Mouse (Mus musculus): ENCODE measurements around the gene C1qtnf9. TPM values are rescaled to one million over a fixed set of nuclear protein-coding genes. Genes with fewer than 3 reads are reported as not detected.
A peak's percentile ranks its signal among the peaks of the same experiment; 100 is the strongest.

The C1qtnf9 gene
- polyA plus RNA-seq, 1 experiment from 2014 or later = not detected

DNA sequence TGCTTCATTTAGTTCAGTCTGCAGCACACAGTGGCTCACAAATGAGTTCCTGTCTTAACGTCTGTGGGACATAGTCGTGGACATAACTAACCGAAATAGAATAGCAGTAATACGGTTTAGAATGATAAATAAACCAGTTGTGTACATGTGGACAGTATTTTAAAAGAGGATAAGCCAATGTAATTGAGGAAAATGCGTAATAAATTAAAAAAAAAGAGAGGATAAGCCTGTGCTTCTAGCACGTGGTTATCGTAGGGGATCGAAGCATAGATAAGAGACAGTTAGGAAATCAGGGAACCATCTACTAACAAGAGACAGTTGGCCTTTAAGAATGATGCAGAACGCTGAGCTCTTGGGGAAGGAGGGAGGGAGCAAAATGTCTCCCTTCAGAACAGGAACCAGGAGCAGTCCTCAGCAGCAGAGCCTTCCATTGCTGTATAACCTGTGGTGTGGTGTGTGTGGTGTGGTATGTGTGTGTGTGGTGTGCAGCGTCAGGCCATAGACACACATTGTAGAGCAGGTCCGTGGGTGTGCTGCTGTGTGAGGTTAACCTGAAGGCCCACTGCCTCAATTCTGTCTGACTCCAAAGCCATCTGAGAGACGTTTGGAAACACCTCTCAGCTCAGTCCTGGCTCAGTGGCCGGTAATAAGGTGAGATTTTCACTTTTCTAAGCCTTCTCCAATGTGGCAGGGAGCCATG, 31.9 kb upstream of the C1qtnf9 start:
- Histone ChIP-seq H3K4me3 (ENCODE audit: low read length) (no peak overlapping the region), H3K27ac (ENCODE audit: low read depth, low read length) (peak overlapping the region; percentile 85), H3K27me3 (ENCODE audit: control insufficient read depth, insufficient read depth, low read length) (no peaks in the 10 kb centered on the region), H3K9ac (ENCODE audit: low read depth, low read length) (no peak overlapping the region), H3K36me3 (ENCODE audit: control insufficient read depth, insufficient read depth, low read length) (no peaks in the 10 kb centered on the region), H3K9me3 (ENCODE audit: control insufficient read depth, low read length) (no peaks in the 10 kb centered on the region), H3K4me1 (ENCODE audit: control insufficient read depth, insufficient read depth, low read length) (peaks cover 41% of the 10 kb centered on the region), H3K4me2 (replicated peaks; ENCODE audit: low read depth, low read length) (no peak overlapping the region)
- ATAC-seq (ENCODE audit: low FRiP score, low TSS enrichment) = no peak
- 59% methylated on average over 13 of the region's 13 CpGs for WGBS

GRCm38 (mm10) chr14:60736591-60737192, 31.2 kb upstream of the C1qtnf9 start:
- Histone ChIP-seq H3K27ac (ENCODE audit: low read depth, low read length) (peak overlapping the region; percentile 85), H3K9me3 (ENCODE audit: control insufficient read depth, low read length) (no peaks in the 10 kb centered on the region), H3K4me3 (ENCODE audit: low read length) (no peak overlapping the region), H3K4me1 (ENCODE audit: control insufficient read depth, insufficient read depth, low read length) (peaks cover 48% of the 10 kb centered on the region), H3K36me3 (ENCODE audit: control insufficient read depth, insufficient read depth, low read length) (no peaks in the 10 kb centered on the region), H3K9ac (ENCODE audit: low read depth, low read length) (no peak overlapping the region), H3K27me3 (ENCODE audit: control insufficient read depth, insufficient read depth, low read length) (no peaks in the 10 kb centered on the region), H3K4me2 (replicated peaks; ENCODE audit: low read depth, low read length) (peak overlapping the region; percentile 17; the same call in 1 of the 2 replicates)
- ATAC-seq (ENCODE audit: low FRiP score, low TSS enrichment) = peak; percentile 78
- 9% methylated on average over 4 of the region's 4 CpGs for WGBS

GRCm38 (mm10) chr14:60737202-60737611, 30.7 kb upstream of the C1qtnf9 start:
- WGBS = 26% methylated on average over 7 of the region's 7 CpGs
- peak overlapping the region; percentile 85 for H3K27ac ChIP-seq (ENCODE audit: low read depth, low read length)
- no peaks in the 10 kb centered on the region for H3K36me3 ChIP-seq (ENCODE audit: control insufficient read depth, insufficient read depth, low read length)
- H3K4me3 ChIP-seq (ENCODE audit: low read length) = no peak overlapping the region
- H3K4me1 ChIP-seq (ENCODE audit: control insufficient read depth, insufficient read depth, low read length) = peaks cover 48% of the 10 kb centered on the region
- ATAC-seq (ENCODE audit: low FRiP score, low TSS enrichment) = 0 out of 2 replicates have a peak, but pooled peaks have one; percentile 8
- no peak overlapping the region for H3K4me2 ChIP-seq (replicated peaks; ENCODE audit: low read depth, low read length)
- H3K9ac ChIP-seq (ENCODE audit: low read depth, low read length) = no peak overlapping the region
- no peaks in the 10 kb centered on the region for H3K9me3 ChIP-seq (ENCODE audit: control insufficient read depth, low read length)
- H3K27me3 ChIP-seq (ENCODE audit: control insufficient read depth, insufficient read depth, low read length) = no peaks in the 10 kb centered on the region

DNA sequence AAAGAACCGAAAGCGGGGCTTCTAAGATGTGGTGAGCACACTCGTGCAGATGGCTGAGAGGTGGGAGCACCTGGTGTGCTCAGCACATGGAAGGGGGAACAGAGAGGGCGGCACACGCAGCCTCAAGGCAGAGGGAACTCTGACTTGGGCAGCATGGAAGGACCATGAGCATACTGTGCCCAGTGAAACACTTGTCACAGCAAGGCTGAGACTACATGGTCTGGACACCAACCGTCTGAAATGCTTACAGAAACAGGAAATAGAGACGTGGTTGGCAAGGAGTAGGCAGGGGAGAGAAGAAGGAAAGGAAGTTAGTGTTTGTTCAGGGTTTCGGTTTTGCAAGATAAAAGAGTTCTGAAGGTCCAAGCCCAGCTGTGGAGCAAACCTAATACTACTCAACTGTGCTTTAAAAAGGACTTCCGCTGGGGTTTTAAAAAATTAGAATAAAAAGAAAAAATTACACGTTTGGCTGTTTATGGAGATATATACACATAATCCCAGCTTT, 29.4 kb upstream of the C1qtnf9 start:
- WGBS = 57% methylated on average over 10 of the region's 10 CpGs
- peaks cover 39% of the 10 kb centered on the region for H3K4me1 ChIP-seq (ENCODE audit: control insufficient read depth, insufficient read depth, low read length)

GRCm38 (mm10) chr14:60739155-60739554, 28.8 kb upstream of the C1qtnf9 start:
- no peak overlapping the region for H3K27ac ChIP-seq (ENCODE audit: low read depth, low read length)
- 20% methylated on average over 7 of the region's 9 CpGs for WGBS
- no peak overlapping the region for H3K4me2 ChIP-seq (replicated peaks; ENCODE audit: low read depth, low read length)
- no peaks in the 10 kb centered on the region for H3K9me3 ChIP-seq (ENCODE audit: control insufficient read depth, low read length)
- H3K4me1 ChIP-seq (ENCODE audit: control insufficient read depth, insufficient read depth, low read length) = peaks cover 36% of the 10 kb centered on the region
- H3K27me3 ChIP-seq (ENCODE audit: control insufficient read depth, insufficient read depth, low read length) = no peaks in the 10 kb centered on the region
- no peak overlapping the region for H3K9ac ChIP-seq (ENCODE audit: low read depth, low read length)
- no peak overlapping the region for H3K4me3 ChIP-seq (ENCODE audit: low read length)
- ATAC-seq (ENCODE audit: low FRiP score, low TSS enrichment) = no peak
- 0 out of 2 replicates have a peak, but pooled peaks cover 2% of the 10 kb centered on the region for H3K36me3 ChIP-seq (ENCODE audit: control insufficient read depth, insufficient read depth, low read length)

More for the DNA sequence above, 29.4 kb upstream of the C1qtnf9 start:
- no peak overlapping the region; the same call in 1 of the 2 replicates for H3K27ac ChIP-seq (ENCODE audit: low read depth, low read length)
- no peak overlapping the region for H3K4me3 ChIP-seq (ENCODE audit: low read length)
- no peaks in the 10 kb centered on the region for H3K27me3 ChIP-seq (ENCODE audit: control insufficient read depth, insufficient read depth, low read length)
- no peaks in the 10 kb centered on the region for H3K9me3 ChIP-seq (ENCODE audit: control insufficient read depth, low read length)
- no peak overlapping the region for H3K4me2 ChIP-seq (replicated peaks; ENCODE audit: low read depth, low read length)
- ATAC-seq (ENCODE audit: low FRiP score, low TSS enrichment) = no peak
- no peak overlapping the region for H3K9ac ChIP-seq (ENCODE audit: low read depth, low read length)
- H3K36me3 ChIP-seq (ENCODE audit: control insufficient read depth, insufficient read depth, low read length) = 0 out of 2 replicates have a peak, but pooled peaks cover 2% of the 10 kb centered on the region

GRCm38 (mm10) chr14:60739616-60740015, 28.3 kb upstream of the C1qtnf9 start:
- Histone ChIP-seq H3K4me1 (ENCODE audit: control insufficient read depth, insufficient read depth, low read length) (peaks cover 36% of the 10 kb centered on the region), H3K27me3 (ENCODE audit: control insufficient read depth, insufficient read depth, low read length) (no peaks in the 10 kb centered on the region), H3K9me3 (ENCODE audit: control insufficient read depth, low read length) (no peaks in the 10 kb centered on the region), H3K36me3 (ENCODE audit: control insufficient read depth, insufficient read depth, low read length) (0 out of 2 replicates have a peak, but pooled peaks cover 2% of the 10 kb centered on the region), H3K9ac (ENCODE audit: low read depth, low read length) (no peak overlapping the region), H3K4me3 (ENCODE audit: low read length) (no peak overlapping the region), H3K27ac (ENCODE audit: low read depth, low read length) (0 out of 2 replicates have a peak overlapping the region, but pooled peaks have one; percentile 38), H3K4me2 (replicated peaks; ENCODE audit: low read depth, low read length) (no peak overlapping the region)
- WGBS = 77% methylated on average over 12 of the region's 12 CpGs
- no peak for ATAC-seq (ENCODE audit: low FRiP score, low TSS enrichment)

DNA sequence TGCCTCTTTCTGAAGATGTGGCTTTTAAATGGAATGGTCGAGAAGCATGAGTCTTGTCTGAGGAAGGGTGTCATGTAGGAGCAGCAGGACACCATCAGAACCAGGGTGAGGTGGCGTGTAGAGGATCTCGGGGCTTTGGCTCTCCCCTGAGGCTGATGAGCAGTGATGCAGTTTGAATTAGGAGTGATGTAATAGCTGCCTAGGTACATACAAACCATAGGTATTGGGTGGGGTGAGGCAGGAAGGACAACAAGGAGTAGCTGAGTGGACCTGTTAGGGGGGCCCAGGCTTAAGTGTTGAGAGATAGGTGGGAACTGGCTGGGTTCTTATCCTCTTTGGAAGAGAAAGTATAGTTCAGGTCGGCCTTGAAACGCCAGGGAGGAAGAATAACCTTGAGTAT, 27.4 kb upstream of the C1qtnf9 start:
- H3K27ac ChIP-seq (ENCODE audit: low read depth, low read length) = 0 out of 2 replicates have a peak overlapping the region, but pooled peaks have one; percentile 48
- ATAC-seq (ENCODE audit: low FRiP score, low TSS enrichment) = no peak
- peaks cover 4% of the 10 kb centered on the region; the same call in 1 of the 2 replicates for H3K36me3 ChIP-seq (ENCODE audit: control insufficient read depth, insufficient read depth, low read length)
- H3K4me2 ChIP-seq (replicated peaks; ENCODE audit: low read depth, low read length) = no peak overlapping the region
- no peak overlapping the region for H3K9ac ChIP-seq (ENCODE audit: low read depth, low read length)
- peaks cover 36% of the 10 kb centered on the region for H3K4me1 ChIP-seq (ENCODE audit: control insufficient read depth, insufficient read depth, low read length)
- no peaks in the 10 kb centered on the region for H3K27me3 ChIP-seq (ENCODE audit: control insufficient read depth, insufficient read depth, low read length)
- no peak overlapping the region for H3K4me3 ChIP-seq (ENCODE audit: low read length)
- no peaks in the 10 kb centered on the region for H3K9me3 ChIP-seq (ENCODE audit: control insufficient read depth, low read length)
- WGBS = 78% methylated on average over 5 of the region's 5 CpGs

- ATAC-seq (ENCODE audit: low FRiP score, low TSS enrichment) = no peak
- Histone ChIP-seq H3K27ac (ENCODE audit: low read depth, low read length) (peak overlapping the region; percentile 48; the same call in 1 of the 2 replicates), H3K9me3 (ENCODE audit: control insufficient read depth, low read length) (no peaks in the 10 kb centered on the region), H3K4me2 (replicated peaks; ENCODE audit: low read depth, low read length) (no peak overlapping the region), H3K27me3 (ENCODE audit: control insufficient read depth, insufficient read depth, low read length) (no peaks in the 10 kb centered on the region), H3K4me3 (ENCODE audit: low read length) (no peak overlapping the region), H3K9ac (ENCODE audit: low read depth, low read length) (no peak overlapping the region), H3K4me1 (ENCODE audit: control insufficient read depth, insufficient read depth, low read length) (peaks cover 35% of the 10 kb centered on the region), H3K36me3 (ENCODE audit: control insufficient read depth, insufficient read depth, low read length) (peaks cover 9% of the 10 kb centered on the region; the same call in 1 of the 2 replicates)
- WGBS = 58% methylated on average over 8 of the region's 8 CpGs
Measured at GRCm38 (mm10) chr14:60741033-60741432, 26.9 kb upstream of the C1qtnf9 start.

All from kidney, embryonic 14.5 days (tissue).